17 mouse cellular contexts compared by ENCODE assay signal in the genomic region with DNA sequence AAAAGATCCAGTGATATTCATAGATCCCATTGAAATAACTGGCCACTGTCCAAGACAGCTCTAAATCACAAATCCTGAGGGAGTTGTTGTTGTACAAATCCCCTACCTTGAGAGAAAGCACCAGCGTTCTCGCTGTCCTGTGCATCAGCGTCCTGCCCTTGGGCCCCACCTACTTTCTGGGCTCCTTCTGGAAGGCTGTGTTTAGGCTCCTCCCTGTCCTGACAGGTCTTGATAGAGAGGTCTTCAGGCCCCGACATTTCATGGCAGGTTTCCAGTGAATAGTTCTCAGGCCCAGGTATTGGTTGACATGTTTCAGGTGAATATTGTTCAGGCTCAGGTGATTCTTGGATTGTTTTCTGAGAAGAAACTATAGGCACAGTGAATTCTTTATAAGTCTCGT. TPM values are rescaled to one million over a fixed set of nuclear protein-coding genes. Genes with fewer than 3 reads are reported as not detected.
DNase-seq lines count a peak whose midpoint lies in the region; ATAC-seq and TF ChIP-seq lines count a peak whose summit lies in the region.
"Had no signal": no experiment of that assay in that cellular context is flagged by ENCODE, and none has a peak within 500 bp of the region (broad histone marks: within the 10 kb centered on the region; RNA-seq: fewer than 3 reads in every experiment).

No protein-coding gene starts in this region.

- no peak overlapping the region for H3K9ac ChIP-seq in heart, embryonic 13.5 days
- no peak overlapping the region for H3K9ac ChIP-seq in heart, adult 2 months (ENCODE audit: low read depth, low read length)
- H3K9ac ChIP-seq: neural tube, embryonic 12.5 days had no signal

- TF ChIP-seq EP300 in heart, adult 2 months (IDR thresholded peaks at IDR 0.05; ENCODE audit: insufficient read depth, low read depth, low read length) = no peak

- no peaks in the 10 kb centered on the region for H3K9me3 ChIP-seq in heart, embryonic 13.5 days
- no peaks in the 10 kb centered on the region for H3K9me3 ChIP-seq in erythroblast, embryonic 14.5 days (ENCODE audit: control insufficient read depth, low read length)
- H3K9me3 ChIP-seq: neural tube, embryonic 12.5 days had no signal

- no peaks in the 10 kb centered on the region for H3K36me3 ChIP-seq in heart, embryonic 13.5 days
- no peaks in the 10 kb centered on the region for H3K36me3 ChIP-seq in heart, adult 2 months (ENCODE audit: control insufficient read depth, insufficient read depth, low read length)
- peaks cover 100% of the 10 kb centered on the region for H3K36me3 ChIP-seq in erythroblast, embryonic 14.5 days (ENCODE audit: control insufficient read depth)
- H3K36me3 ChIP-seq: hindbrain, embryonic 10.5 days; neural tube, embryonic 12.5 days had no signal

- H3K27me3 ChIP-seq in heart, embryonic 13.5 days (replicated peaks) = 0 out of 2 replicates have a peak, but pooled peaks cover 9% of the 10 kb centered on the region
- no peaks in the 10 kb centered on the region for H3K27me3 ChIP-seq in heart, adult 2 months (ENCODE audit: control insufficient read depth, insufficient read depth, low read length)
- no peaks in the 10 kb centered on the region for H3K27me3 ChIP-seq in erythroblast, embryonic 14.5 days (ENCODE audit: control insufficient read depth)
- H3K27me3 ChIP-seq: neural tube, embryonic 12.5 days had no signal

- no peak for DNase-seq in heart, adult 2 months
- peak; percentile 8 for DNase-seq in MN1 (ENCODE audit: low spot score)
- DNase-seq in testis, postnatal 14 days (ENCODE audit: low spot score) = no peak
- DNase-seq in adrenal gland, adult 8-10 months = no peak
- DNase-seq: kidney, postnatal 4 days had no signal

- 27% methylated on average over 5 of the region's 5 CpGs for WGBS in heart, embryonic 13.5 days
- 32% methylated on average over 5 of the region's 5 CpGs for WGBS in heart, adult 2 months

- H3K4me1 ChIP-seq in heart, embryonic 13.5 days = no peaks in the 10 kb centered on the region
- H3K4me1 ChIP-seq in heart, adult 2 months (ENCODE audit: control insufficient read depth, insufficient read depth, low read length) = no peaks in the 10 kb centered on the region
- H3K4me1 ChIP-seq in erythroblast, embryonic 14.5 days (ENCODE audit: control insufficient read depth) = peaks cover 95% of the 10 kb centered on the region
- H3K4me1 ChIP-seq: hindbrain, embryonic 10.5 days; neural tube, embryonic 12.5 days had no signal

- ATAC-seq in heart, embryonic 13.5 days (ENCODE audit: extremely low read depth, insufficient number of reproducible peaks, low FRiP score, low TSS enrichment) = no peak; the same call in 1 of the 2 replicates
- peak; percentile 84 for ATAC-seq in megakaryocyte-erythroid progenitor cell, adult 5-6 weeks (replicated peaks; ENCODE audit: low FRiP score, low TSS enrichment, poor library complexity, severe bottlenecking)
- ATAC-seq: intestine, postnatal 0 days; midbrain, embryonic 16.5 days had no signal

- H3K4me3 ChIP-seq in heart, embryonic 13.5 days = no peak overlapping the region
- no peak overlapping the region for H3K4me3 ChIP-seq in heart, adult 2 months
- peak overlapping the region; percentile 95 for H3K4me3 ChIP-seq in erythroblast, embryonic 14.5 days (replicated peaks)
- H3K4me3 ChIP-seq: hindbrain, embryonic 10.5 days; left cerebral cortex, adult 2 months; neural tube, embryonic 12.5 days had no signal

- intact Hi-C loops in heart, adult 2 months (cut with DNase I) = no loop called here

- TF ChIP-seq POLR2A in heart, adult 2 months (IDR thresholded peaks at IDR 0.05; ENCODE audit: insufficient read depth, low read depth, low read length) = no peak

- H3K79me2 ChIP-seq in heart, adult 2 months (replicated peaks; ENCODE audit: control insufficient read depth, insufficient read depth, low read length) = no peaks in the 10 kb centered on the region

- no peak overlapping the region for H3K27ac ChIP-seq in heart, embryonic 13.5 days (replicated peaks)
- no peak overlapping the region for H3K27ac ChIP-seq in heart, adult 2 months
- H3K27ac ChIP-seq: hindbrain, embryonic 10.5 days; left cerebral cortex, adult 2 months; neural tube, embryonic 12.5 days had no signal

- TF ChIP-seq CTCF in heart, adult 2 months (IDR thresholded peaks at IDR 0.05) = no peak

- H3K4me2 ChIP-seq in heart, embryonic 13.5 days = 0 out of 2 replicates have a peak overlapping the region, but pooled peaks have one; percentile 2
- H3K4me2 ChIP-seq: neural tube, embryonic 12.5 days had no signal

RNA-seq across cellular contexts. Expression of gene Trmo, which starts 6.5 kb away (rescaled TPM):
- 7.1 and 9.4 TPM in 2 replicates for polyA plus RNA-seq in heart, embryonic 13.5 days (2015; fragmentation: Nextera tagmentation; extraction: Ambion mirVana)
- total RNA-seq in heart, adult 2 months (2021) = 1 to 10 TPM; 3.8 to 4.1 TPM
- polyA plus RNA-seq in heart, adult 2 months (2012; rRNA removed) = 3.7 and 5.3 TPM in 2 replicates
- polyA plus RNA-seq in erythroblast, embryonic 14.5 days (2012) = 1.7 and 2.3 TPM in 2 replicates
- 5.6 and 10.7 TPM in 2 replicates for total RNA-seq in megakaryocyte-erythroid progenitor cell, adult 5-6 weeks (2014; fragmentation: Nextera tagmentation)
- total RNA-seq in megakaryocyte-erythroid progenitor cell, adult 5-6 weeks (2017) = 8.9 and 11.4 TPM in 2 replicates
- 1 to 10 TPM; 5.6 to 7.8 (median 6.7) TPM for total RNA-seq in adrenal gland, adult 8-10 months (2022)

RNA-seq across cellular contexts. Expression of gene Hemgn, which starts 17.6 kb away (rescaled TPM):
- 3.1 and 12.6 TPM in 2 replicates for polyA plus RNA-seq in heart, embryonic 13.5 days (2015; fragmentation: Nextera tagmentation; extraction: Ambion mirVana)
- under 1 TPM; 0.10 to 0.73 TPM for total RNA-seq in heart, adult 2 months (2021)
- polyA plus RNA-seq in heart, adult 2 months (2012; rRNA removed) = 0.06 TPM in 1 of 2 replicates, not detected in the other
- 36.9 and 40.4 TPM in 2 replicates for polyA plus RNA-seq in erythroblast, embryonic 14.5 days (2012)
- 120 and 199 TPM in 2 replicates for total RNA-seq in megakaryocyte-erythroid progenitor cell, adult 5-6 weeks (2014; fragmentation: Nextera tagmentation)
- total RNA-seq in megakaryocyte-erythroid progenitor cell, adult 5-6 weeks (2017) = 129 and 182 TPM in 2 replicates
- under 1 TPM in 1 of 4 experiments, not detected in 3; 0.11 TPM for total RNA-seq in adrenal gland, adult 8-10 months (2022)
- total RNA-seq: adrenal gland, adult 18-20 months; left cerebral cortex, adult 2 months had no signal
- polyA plus RNA-seq: C2C12; midbrain, embryonic 16.5 days; small intestine, adult 2 months had no signal

RNA-seq across cellular contexts. Expression of gene Foxe1, which starts 52.3 kb away (rescaled TPM):
- polyA plus RNA-seq in heart, embryonic 13.5 days (2015; fragmentation: Nextera tagmentation; extraction: Ambion mirVana) = not detected in 2 replicates
- total RNA-seq in heart, adult 2 months (2021) = not detected
- not detected in 2 replicates for polyA plus RNA-seq in heart, adult 2 months (2012; rRNA removed)
- not detected in 2 replicates for polyA plus RNA-seq in erythroblast, embryonic 14.5 days (2012)
- not detected in 2 replicates for total RNA-seq in megakaryocyte-erythroid progenitor cell, adult 5-6 weeks (2014; fragmentation: Nextera tagmentation)
- 0.23 TPM in 1 of 2 replicates, not detected in the other for total RNA-seq in megakaryocyte-erythroid progenitor cell, adult 5-6 weeks (2017)
- not detected for total RNA-seq in adrenal gland, adult 8-10 months (2022)
- total RNA-seq: adrenal gland, adult 18-20 months; common myeloid progenitor, adult 5-6 weeks; left cerebral cortex, adult 2 months had no signal
- polyA plus RNA-seq: C2C12; intestine, postnatal 0 days; midbrain, embryonic 16.5 days; neural tube, embryonic 12.5 days; small intestine, adult 2 months had no signal

RNA-seq across cellular contexts. Expression of gene Anp32b, which starts 55.0 kb away (rescaled TPM):
- polyA plus RNA-seq in heart, embryonic 13.5 days (2015; fragmentation: Nextera tagmentation; extraction: Ambion mirVana) = 179 and 191 TPM in 2 replicates
- 10 to 100 TPM; 53.5 to 57.8 TPM for total RNA-seq in heart, adult 2 months (2021)
- polyA plus RNA-seq in heart, adult 2 months (2012; rRNA removed) = 9.5 and 14.2 TPM in 2 replicates
- 431 and 451 TPM in 2 replicates for polyA plus RNA-seq in erythroblast, embryonic 14.5 days (2012)
- 736 and 1,006 TPM in 2 replicates for total RNA-seq in megakaryocyte-erythroid progenitor cell, adult 5-6 weeks (2014; fragmentation: Nextera tagmentation)
- total RNA-seq in megakaryocyte-erythroid progenitor cell, adult 5-6 weeks (2017) = 180 and 265 TPM in 2 replicates
- 100 to 1,000 TPM; 104 to 129 (median 117) TPM for total RNA-seq in adrenal gland, adult 8-10 months (2022)

Comparison
In these comparisons a context has a peak if more than half of its experiments do, and no peak if none do; other contexts are left out.
1. RNA of gene Hemgn, which starts 17.6 kb away (total RNA-seq): 120 to 199 TPM in megakaryocyte-erythroid progenitor cell, adult 5-6 weeks; 0.10 to 0.73 TPM in heart, adult 2 months and 0.11 TPM in adrenal gland, adult 8-10 months; every median in the first group is over 10 times any median in the second.